Mouse (Mus musculus) liver (tissue): ENCODE results near the gene Trp53.
A peak's percentile ranks its signal among the peaks of the same experiment; 100 is the strongest.
"Not testable (repeated sequence)": the region's sequence is repeated elsewhere in the genome, so short reads cannot be mapped to it uniquely, and the experiment has no call there.

Experiments used
- DNase-seq: peaks from one replicate; pipeline ENCODE4 v3.0.0-alpha.2; 2020; ENCODE audit warnings: mixed read lengths

The Trp53 gene

GRCm38 (mm10) chr11:69601768-69602167, 21.6 kb downstream of the Trp53 start:
- no peak for DNase-seq

GRCm38 (mm10) chr11:69603516-69603915, 23.4 kb downstream of the Trp53 start:
- DNase-seq = no peak

- no peak for DNase-seq
These were observed 24.2 kb downstream of the Trp53 start for GRCm38 (mm10) chr11:69604347-69604746.

GRCm38 (mm10) chr11:69604795-69605664, 24.9 kb downstream of the Trp53 start:
- DNase-seq = peak; percentile 68

- peak; percentile 95 for DNase-seq
These were observed 25.7 kb downstream of the Trp53 start, which contains the start of gene Atp1b2 for GRCm38 (mm10) chr11:69605726-69606490. TSS of gene Atp1b2 (minus strand) at chr11:69605942.

- DNase-seq = no peak
These were observed 26.3 kb downstream of the Trp53 start for GRCm38 (mm10) chr11:69606491-69606795.

GRCm38 (mm10) chr11:69606832-69607231, 26.7 kb downstream of the Trp53 start:
- DNase-seq = no peak

- peak; percentile 39 for DNase-seq
These were observed 28.4 kb downstream of the Trp53 start for GRCm38 (mm10) chr11:69608525-69608924.

GRCm38 (mm10) chr11:69609416-69609815, 29.3 kb downstream of the Trp53 start:
- DNase-seq = peak; percentile 69

GRCm38 (mm10) chr11:69610899-69611298, 30.7 kb downstream of the Trp53 start:
- DNase-seq = no peak

GRCm38 (mm10) chr11:69613553-69614256, 33.5 kb downstream of the Trp53 start:
- DNase-seq = peak; percentile 89

GRCm38 (mm10) chr11:69614257-69614588, 34.1 kb downstream of the Trp53 start:
- DNase-seq = not testable (repeated sequence)

- DNase-seq = no peak
These were observed 36.6 kb downstream of the Trp53 start for GRCm38 (mm10) chr11:69616781-69617180.

- DNase-seq = peak; percentile 40
These were observed 37.6 kb downstream of the Trp53 start, which contains the start of gene Shbg for GRCm38 (mm10) chr11:69617805-69618204. TSS of gene Shbg (minus strand) at chr11:69617905.

GRCm38 (mm10) chr11:69620394-69621081, 40.4 kb downstream of the Trp53 start:
- DNase-seq = peak; percentile 64

GRCm38 (mm10) chr11:69621571-69622268, 41.6 kb downstream of the Trp53 start, which contains the start of gene Sat2:
TSS of gene Sat2 (plus strand) at chr11:69622024.
- peak; percentile 81 for DNase-seq

- DNase-seq = no peak
These were observed 42.2 kb downstream of the Trp53 start for GRCm38 (mm10) chr11:69622406-69622805.

GRCm38 (mm10) chr11:69623006-69623405, 42.8 kb downstream of the Trp53 start:
- no peak for DNase-seq

- not testable (repeated sequence) for DNase-seq
These were observed 44.2 kb downstream of the Trp53 start for GRCm38 (mm10) chr11:69624339-69624738.

GRCm38 (mm10) chr11:69628286-69628685, 48.1 kb downstream of the Trp53 start:
- peak; percentile 84 for DNase-seq

- no peak for DNase-seq
These were observed 49.6 kb downstream of the Trp53 start for GRCm38 (mm10) chr11:69629802-69630201.
